Mouse (Mus musculus): ENCODE data around the gene Asic2. TPM values are rescaled to one million over a fixed set of nuclear protein-coding genes. Genes with fewer than 3 reads are reported as not detected.

Gene Asic2
- polyA plus RNA-seq, 1 experiment from 2014 or later, result 0.47 TPM

DNA sequence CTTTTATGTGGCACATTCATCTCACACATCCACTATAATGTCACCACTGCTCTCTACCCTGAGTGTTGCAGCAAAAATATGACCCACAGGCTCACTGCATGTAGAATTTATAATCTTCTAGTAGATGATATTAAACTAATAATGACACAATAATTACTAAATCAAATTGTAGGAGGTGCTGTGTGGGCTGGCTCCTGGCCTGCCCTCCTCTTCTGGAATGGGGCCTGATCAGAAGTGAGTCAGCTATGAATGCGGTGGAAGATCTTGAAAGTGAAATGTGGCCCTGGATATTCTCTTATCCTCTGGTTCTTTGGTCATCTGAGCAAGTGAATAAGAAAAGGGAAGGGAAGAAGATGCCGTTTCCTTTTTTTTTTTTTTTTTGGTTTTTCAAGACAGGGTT lies 582.1 kb downstream of the Asic2 start:
- no peak overlapping the region for H3K9ac ChIP-seq (ENCODE audit: low read length)
- no peaks in the 10 kb centered on the region for H3K27me3 ChIP-seq (ENCODE audit: control insufficient read depth, insufficient read depth, low read length)
- H3K4me1 ChIP-seq (replicated peaks; ENCODE audit: control insufficient read depth, insufficient read depth), result no peaks in the 10 kb centered on the region
- no peak overlapping the region for H3K4me2 ChIP-seq (replicated peaks; ENCODE audit: low read depth)
- ATAC-seq (ENCODE audit: low FRiP score, low TSS enrichment) (no peak), DNase-seq (ENCODE audit: low spot score) (no peak)
- H3K36me3 ChIP-seq (ENCODE audit: control insufficient read depth, insufficient read depth, low read length), result no peaks in the 10 kb centered on the region
- H3K9me3 ChIP-seq (ENCODE audit: control insufficient read depth, low read length), result no peaks in the 10 kb centered on the region
- WGBS, result 83% methylated on average over 2 of the region's 2 CpGs
- no peak overlapping the region for H3K27ac ChIP-seq (replicated peaks)
- TF ChIP-seq CTCF (IDR thresholded peaks at IDR 0.05; ENCODE audit: low read depth), result no peak
- TF ChIP-seq EP300 (optimal IDR thresholded peaks at IDR 0.05), result no peak
- H3K4me3 ChIP-seq (ENCODE audit: low read depth, low read length), result no peak overlapping the region

GRCm38 (mm10) chr11:81385547-81385946 lies 582.7 kb downstream of the Asic2 start:
- Histone ChIP-seq H3K9ac (ENCODE audit: low read length) (no peak overlapping the region), H3K4me2 (replicated peaks; ENCODE audit: low read depth) (no peak overlapping the region), H3K9me3 (ENCODE audit: control insufficient read depth, low read length) (no peaks in the 10 kb centered on the region), H3K4me1 (replicated peaks; ENCODE audit: control insufficient read depth, insufficient read depth) (no peaks in the 10 kb centered on the region), H3K27ac (replicated peaks) (no peak overlapping the region), H3K36me3 (ENCODE audit: control insufficient read depth, insufficient read depth, low read length) (no peaks in the 10 kb centered on the region), H3K27me3 (ENCODE audit: control insufficient read depth, insufficient read depth, low read length) (no peaks in the 10 kb centered on the region), H3K4me3 (ENCODE audit: low read depth, low read length) (no peak overlapping the region)
- TF ChIP-seq CTCF (IDR thresholded peaks at IDR 0.05; ENCODE audit: low read depth) (no peak), EP300 (optimal IDR thresholded peaks at IDR 0.05) (no peak)
- ATAC-seq (ENCODE audit: low FRiP score, low TSS enrichment) (no peak), DNase-seq (ENCODE audit: low spot score) (no peak)

GRCm38 (mm10) chr11:81374841-81375240 lies 593.4 kb downstream of the Asic2 start:
- DNase-seq (ENCODE audit: low spot score), result peak; percentile 46
- ATAC-seq (ENCODE audit: low FRiP score, low TSS enrichment), result no peak
- peak; percentile 81 for TF ChIP-seq CTCF (IDR thresholded peaks at IDR 0.05; ENCODE audit: low read depth)
- no peak for TF ChIP-seq EP300 (optimal IDR thresholded peaks at IDR 0.05)
- no peak overlapping the region for H3K4me3 ChIP-seq (ENCODE audit: low read depth, low read length)
- H3K27ac ChIP-seq (replicated peaks), result no peak overlapping the region
- H3K9ac ChIP-seq (ENCODE audit: low read length), result no peak overlapping the region
- no peaks in the 10 kb centered on the region for H3K36me3 ChIP-seq (ENCODE audit: control insufficient read depth, insufficient read depth, low read length)
- H3K4me1 ChIP-seq (replicated peaks; ENCODE audit: control insufficient read depth, insufficient read depth), result no peaks in the 10 kb centered on the region
- H3K27me3 ChIP-seq (ENCODE audit: control insufficient read depth, insufficient read depth, low read length), result no peaks in the 10 kb centered on the region
- no peaks in the 10 kb centered on the region for H3K9me3 ChIP-seq (ENCODE audit: control insufficient read depth, low read length)
- no peak overlapping the region for H3K4me2 ChIP-seq (replicated peaks; ENCODE audit: low read depth)

DNA sequence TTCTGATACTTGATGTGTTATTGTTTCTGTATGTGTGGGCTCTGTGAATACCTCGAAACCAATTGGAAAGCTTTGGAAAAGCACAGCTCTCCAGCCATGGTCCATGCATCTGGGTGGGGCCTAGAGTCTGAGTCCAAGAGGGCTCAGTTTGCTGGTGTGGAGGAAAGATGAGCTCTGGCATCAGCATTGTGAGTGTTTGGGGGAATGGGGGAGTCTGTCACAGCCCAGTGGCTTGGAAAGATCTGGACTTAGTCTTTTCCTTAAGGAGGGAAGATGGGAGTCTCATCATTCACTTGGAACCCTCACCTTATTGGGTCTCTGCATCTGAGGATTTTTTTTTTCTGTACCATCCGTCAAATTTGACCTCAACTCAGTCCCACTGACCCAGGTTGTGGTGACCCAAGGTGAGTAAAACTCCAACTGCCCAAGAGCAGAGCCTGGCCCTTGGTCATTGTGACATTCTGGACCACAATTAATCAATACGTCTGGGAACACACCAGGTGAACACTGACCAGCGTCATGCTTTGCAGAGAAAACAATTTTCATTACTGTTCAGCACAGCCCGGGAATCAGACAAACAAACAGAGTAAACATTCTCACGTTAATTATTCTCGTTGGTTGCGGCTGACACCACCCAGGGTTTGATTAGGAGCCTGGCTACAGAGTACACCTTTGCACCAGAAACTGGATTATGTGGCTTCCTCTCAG lies 594.1 kb downstream of the Asic2 start:
- H3K9ac ChIP-seq (ENCODE audit: low read length), result no peak overlapping the region
- H3K4me1 ChIP-seq (replicated peaks; ENCODE audit: control insufficient read depth, insufficient read depth), result no peaks in the 10 kb centered on the region
- H3K27ac ChIP-seq (replicated peaks), result no peak overlapping the region
- no peak overlapping the region for H3K4me3 ChIP-seq (ENCODE audit: low read depth, low read length)
- no peak for TF ChIP-seq CTCF (IDR thresholded peaks at IDR 0.05; ENCODE audit: low read depth)
- no peak for TF ChIP-seq EP300 (optimal IDR thresholded peaks at IDR 0.05)
- DNase-seq (ENCODE audit: low spot score), result no peak
- H3K9me3 ChIP-seq (ENCODE audit: control insufficient read depth, low read length), result no peaks in the 10 kb centered on the region
- ATAC-seq (ENCODE audit: low FRiP score, low TSS enrichment), result no peak
- 56% methylated on average over 8 of the region's 8 CpGs for WGBS
- no peaks in the 10 kb centered on the region for H3K36me3 ChIP-seq (ENCODE audit: control insufficient read depth, insufficient read depth, low read length)
- no peak overlapping the region for H3K4me2 ChIP-seq (replicated peaks; ENCODE audit: low read depth)
- H3K27me3 ChIP-seq (ENCODE audit: control insufficient read depth, insufficient read depth, low read length), result no peaks in the 10 kb centered on the region

GRCm38 (mm10) chr11:81371545-81371944 lies 596.7 kb downstream of the Asic2 start:
- Histone ChIP-seq H3K36me3 (ENCODE audit: control insufficient read depth, insufficient read depth, low read length) (no peaks in the 10 kb centered on the region), H3K27ac (replicated peaks) (no peak overlapping the region), H3K4me2 (replicated peaks; ENCODE audit: low read depth) (no peak overlapping the region), H3K9ac (ENCODE audit: low read length) (no peak overlapping the region), H3K9me3 (ENCODE audit: control insufficient read depth, low read length) (no peaks in the 10 kb centered on the region), H3K4me3 (ENCODE audit: low read depth, low read length) (no peak overlapping the region), H3K27me3 (ENCODE audit: control insufficient read depth, insufficient read depth, low read length) (no peaks in the 10 kb centered on the region), H3K4me1 (replicated peaks; ENCODE audit: control insufficient read depth, insufficient read depth) (no peaks in the 10 kb centered on the region)
- WGBS, result 39% methylated on average over 8 of the region's 8 CpGs
- no peak for TF ChIP-seq EP300 (optimal IDR thresholded peaks at IDR 0.05)
- TF ChIP-seq CTCF (IDR thresholded peaks at IDR 0.05; ENCODE audit: low read depth), result no peak
- no peak for ATAC-seq (ENCODE audit: low FRiP score, low TSS enrichment)
- no peak for DNase-seq (ENCODE audit: low spot score)

DNA sequence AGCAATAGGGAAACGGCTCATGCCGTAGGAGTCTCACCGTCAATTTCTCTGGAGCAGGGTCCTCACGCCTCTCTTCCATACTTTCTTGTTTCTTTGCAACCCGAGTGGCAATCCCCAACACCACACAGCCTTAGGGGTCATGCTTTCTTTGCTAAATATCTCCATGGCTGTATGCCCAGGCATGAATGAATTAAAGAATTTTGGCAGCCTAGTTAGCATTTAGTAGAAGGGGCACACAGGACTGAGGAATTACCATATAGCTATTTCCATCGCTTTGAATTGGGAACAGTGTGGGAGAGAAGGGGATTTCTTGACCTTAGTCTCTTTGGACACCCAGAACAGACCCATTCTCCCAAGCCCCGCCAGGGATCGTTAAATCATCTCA lies 597.8 kb downstream of the Asic2 start:
- H3K27me3 ChIP-seq (ENCODE audit: control insufficient read depth, insufficient read depth, low read length), result no peaks in the 10 kb centered on the region

More for the DNA sequence above, 597.8 kb downstream of the Asic2 start:
- 63% methylated on average over 8 of the region's 8 CpGs for WGBS
- ATAC-seq (ENCODE audit: low FRiP score, low TSS enrichment) (no peak), DNase-seq (ENCODE audit: low spot score) (no peak)
- H3K27ac ChIP-seq (replicated peaks), result no peak overlapping the region
- no peaks in the 10 kb centered on the region for H3K9me3 ChIP-seq (ENCODE audit: control insufficient read depth, low read length)
- no peak overlapping the region for H3K4me2 ChIP-seq (replicated peaks; ENCODE audit: low read depth)
- TF ChIP-seq CTCF (IDR thresholded peaks at IDR 0.05; ENCODE audit: low read depth) (no peak), EP300 (optimal IDR thresholded peaks at IDR 0.05) (no peak)
- H3K4me1 ChIP-seq (replicated peaks; ENCODE audit: control insufficient read depth, insufficient read depth), result no peaks in the 10 kb centered on the region
- no peaks in the 10 kb centered on the region for H3K36me3 ChIP-seq (ENCODE audit: control insufficient read depth, insufficient read depth, low read length)
- H3K9ac ChIP-seq (ENCODE audit: low read length), result no peak overlapping the region
- no peak overlapping the region for H3K4me3 ChIP-seq (ENCODE audit: low read depth, low read length)

All from stomach, postnatal 0 days (tissue).